Mouse (Mus musculus) A20 (cell line): ENCODE results near the gene Sdr39u1.

ENCODE experiments used
- DNase-seq: peaks from one replicate; pipeline ENCODE4 v3.0.0-alpha.2; 2011; ENCODE audit warnings: low read depth, low spot score

The Sdr39u1 gene

DNA sequence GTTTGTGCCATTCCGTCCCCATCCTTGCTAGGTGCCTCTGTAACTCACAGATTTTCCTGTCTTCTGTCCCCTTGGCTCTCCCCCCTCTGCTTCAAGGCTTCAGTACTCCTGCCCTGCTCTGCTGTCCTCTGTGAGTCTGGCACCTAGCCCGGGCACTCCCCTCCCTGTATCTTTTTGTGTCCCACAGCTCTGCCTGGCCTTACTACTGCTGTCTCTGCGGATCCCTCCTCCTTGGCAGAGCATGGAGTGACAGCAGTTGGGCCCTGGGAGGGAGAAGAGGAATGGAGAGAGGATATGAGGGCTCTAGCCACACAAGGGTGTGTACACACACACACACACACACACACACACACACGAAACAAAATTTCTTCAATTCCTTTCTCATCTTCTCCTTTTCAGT is 15.9 kb downstream of the Sdr39u1 start, which contains the start of gene Cbln3:
Cbln3 (minus strand) TSS at position 227 of the 400 bp plus-strand sequence.
- DNase-seq: no peak

DNA sequence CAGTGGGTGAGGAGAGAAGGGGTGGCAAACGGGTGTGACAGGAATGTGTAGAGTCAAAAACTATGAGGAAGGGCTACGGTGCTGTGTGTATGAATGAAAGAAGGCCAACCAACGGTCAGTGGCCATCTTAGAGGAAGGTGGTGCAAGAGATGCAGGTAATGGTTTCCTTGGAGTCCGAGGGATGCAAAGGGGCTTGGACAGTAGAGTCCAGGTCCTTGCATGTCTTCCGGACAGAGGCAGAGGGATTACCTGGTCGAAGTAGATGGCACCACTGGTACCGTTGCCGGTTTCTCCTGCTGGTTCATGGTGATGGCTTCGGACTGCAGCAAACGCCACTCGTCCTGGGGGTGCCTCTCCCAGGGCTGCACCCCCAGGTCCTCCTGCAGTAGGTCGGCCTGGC is 16.4 kb downstream of the Sdr39u1 start:
- DNase-seq: no peak

DNA sequence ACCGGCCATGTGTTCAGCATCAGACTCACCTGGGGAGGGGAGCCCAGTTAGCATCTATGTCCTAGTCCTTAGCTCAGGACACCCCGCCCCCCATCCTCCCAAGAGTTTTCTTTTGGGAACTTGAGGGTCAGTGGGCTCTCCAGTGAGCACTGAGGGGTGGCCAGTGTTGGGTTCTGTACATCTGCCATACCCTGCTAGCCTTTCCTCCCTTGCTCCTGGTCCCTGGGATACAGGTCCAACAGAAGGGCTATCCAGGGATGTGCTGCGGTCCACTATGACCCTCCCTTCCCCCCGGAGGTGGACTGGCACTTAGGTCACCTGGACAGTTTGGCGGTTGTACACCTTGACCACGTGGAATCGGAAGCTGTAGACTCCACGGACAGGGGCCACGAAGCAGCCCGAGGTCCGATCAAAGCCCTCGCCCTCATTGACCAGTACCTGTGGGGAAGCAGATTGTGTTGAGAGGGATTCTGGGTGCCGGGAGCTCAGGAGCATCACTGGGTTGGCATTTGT is 16.9 kb downstream of the Sdr39u1 start:
- DNase-seq: no peak

DNA sequence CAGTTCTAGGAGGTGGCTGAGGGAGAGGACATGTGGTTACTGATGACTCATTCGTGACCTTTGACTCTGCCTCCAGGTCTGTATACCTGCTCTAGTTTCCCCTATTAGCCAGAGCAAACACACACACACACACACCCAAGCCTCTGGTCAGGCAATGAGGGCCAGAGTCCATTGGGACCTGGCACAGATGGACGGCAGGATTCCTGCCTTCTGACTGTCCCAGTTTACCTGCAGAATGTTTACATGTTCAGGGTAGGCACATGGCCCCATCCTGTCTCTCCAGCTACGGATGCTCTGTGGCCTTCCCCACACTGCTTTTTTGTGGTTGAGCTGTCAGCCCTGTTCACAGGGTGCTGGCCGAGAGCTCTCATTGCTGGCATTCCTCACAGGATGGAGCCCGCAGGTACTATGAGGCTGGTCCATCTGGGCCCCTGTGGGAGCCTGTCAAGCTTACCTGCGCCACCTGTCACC is 17.9 kb downstream of the Sdr39u1 start:
- no peak for DNase-seq

DNA sequence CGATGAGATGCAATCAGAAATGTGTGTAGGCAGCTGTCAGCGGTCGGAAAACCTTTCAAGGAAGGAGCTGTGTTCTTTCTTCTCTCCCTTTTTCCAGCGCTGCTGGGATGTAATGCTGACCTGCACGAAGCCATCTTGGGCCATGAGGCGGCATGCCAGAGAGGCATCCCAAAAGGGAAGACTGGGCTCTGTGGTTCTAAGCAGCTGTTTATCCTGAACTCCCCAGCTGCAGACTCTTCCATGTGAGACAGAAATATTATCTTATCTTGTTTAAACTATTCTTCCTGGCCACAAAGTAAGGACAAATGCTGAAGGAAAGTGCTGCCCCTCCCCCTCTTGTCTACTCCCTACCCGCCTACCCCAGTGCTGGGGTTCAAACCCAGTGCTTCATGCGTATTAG is 19.1 kb downstream of the Sdr39u1 start:
- DNase-seq: no peak

DNA sequence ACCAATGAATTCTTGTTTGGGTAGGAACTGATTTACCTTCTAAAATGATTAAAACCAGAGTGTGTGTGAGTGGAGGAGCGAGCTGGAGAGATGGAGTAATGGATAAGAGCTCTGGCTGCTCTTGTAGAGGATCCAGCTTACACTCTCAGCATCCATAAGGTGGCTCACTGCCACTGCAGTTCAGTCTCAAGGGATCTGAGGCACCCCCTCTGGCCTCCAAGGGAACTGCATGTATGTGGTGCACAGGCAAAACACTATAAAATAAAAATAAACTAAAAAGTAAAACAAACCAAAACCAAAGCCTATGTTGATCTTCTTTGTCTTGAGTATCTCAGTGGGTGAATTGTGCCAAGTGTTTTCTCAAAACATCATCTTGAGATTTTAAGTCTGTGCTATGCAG is 20.5 kb downstream of the Sdr39u1 start:
- peak; percentile 81 for DNase-seq

DNA sequence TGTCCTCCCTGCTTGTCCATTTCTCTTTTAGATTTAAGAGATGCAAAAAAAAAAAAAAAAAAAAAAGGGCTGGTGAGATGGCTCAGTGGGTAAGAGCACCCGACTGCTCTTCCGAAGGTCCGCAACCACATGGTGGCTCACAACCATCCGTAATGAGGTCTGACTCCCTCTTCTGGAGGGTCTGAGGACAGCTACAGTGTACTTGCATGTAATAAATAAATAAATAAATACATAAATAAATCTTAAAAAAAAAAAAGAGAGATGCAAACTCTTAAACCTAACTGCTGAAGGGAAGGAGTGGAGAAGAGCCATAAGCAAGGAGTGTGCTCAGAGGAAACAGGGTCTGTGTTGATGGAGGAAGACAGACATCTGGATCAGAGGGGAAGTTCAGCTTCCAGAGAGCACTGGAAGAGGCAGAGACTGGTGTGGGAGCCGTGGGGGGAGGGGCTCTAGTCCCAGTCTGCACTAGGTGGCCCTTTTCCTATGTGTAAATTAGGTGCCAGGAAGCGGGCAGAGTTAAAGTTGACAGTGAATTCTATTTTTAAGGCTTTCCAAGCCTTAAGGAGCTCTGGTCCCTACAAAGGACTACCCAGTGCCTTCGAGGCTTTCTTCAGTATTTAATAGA is 21.7 kb downstream of the Sdr39u1 start:
- DNase-seq: no peak

DNA sequence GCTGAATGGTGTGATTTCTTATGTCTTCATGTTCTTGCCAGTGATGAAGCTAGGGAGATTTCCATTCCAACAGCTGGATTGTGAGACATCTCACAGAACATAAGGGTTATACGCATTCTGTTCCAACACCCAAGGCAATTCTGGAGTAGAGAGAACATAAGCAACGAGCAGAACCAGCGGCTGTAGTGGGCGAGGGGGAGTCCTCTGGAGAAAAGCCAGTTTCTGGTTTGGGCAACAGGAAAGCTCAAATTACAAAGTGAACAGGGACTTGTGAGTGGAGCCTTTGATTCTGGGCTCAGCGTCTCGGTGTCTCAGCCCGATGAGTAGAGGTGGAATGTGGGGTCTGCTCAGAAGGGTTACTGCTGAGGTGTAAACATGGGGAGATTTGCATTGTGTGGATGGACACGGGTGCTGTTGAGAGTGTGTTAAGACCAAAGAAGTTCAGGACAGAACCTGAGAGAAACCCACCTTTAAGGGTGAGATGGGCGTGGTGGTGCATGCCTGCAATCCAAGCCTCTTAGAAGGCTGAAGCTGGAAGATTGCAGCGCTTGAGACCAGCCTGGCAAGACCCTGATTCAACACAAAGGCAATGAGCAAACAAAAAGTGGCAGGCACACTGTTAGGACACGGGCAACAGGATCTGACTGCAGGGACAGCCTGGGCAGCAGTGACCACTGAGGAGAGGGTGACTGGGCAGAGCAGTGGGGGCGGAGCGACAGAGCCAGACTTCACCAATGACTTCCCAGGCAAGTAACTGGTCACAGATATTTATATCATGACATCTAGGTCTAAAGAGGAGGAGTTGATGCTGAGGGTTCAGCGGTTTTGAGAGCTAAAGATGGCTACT is 22.4 kb downstream of the Sdr39u1 start:
- no peak for DNase-seq

DNA sequence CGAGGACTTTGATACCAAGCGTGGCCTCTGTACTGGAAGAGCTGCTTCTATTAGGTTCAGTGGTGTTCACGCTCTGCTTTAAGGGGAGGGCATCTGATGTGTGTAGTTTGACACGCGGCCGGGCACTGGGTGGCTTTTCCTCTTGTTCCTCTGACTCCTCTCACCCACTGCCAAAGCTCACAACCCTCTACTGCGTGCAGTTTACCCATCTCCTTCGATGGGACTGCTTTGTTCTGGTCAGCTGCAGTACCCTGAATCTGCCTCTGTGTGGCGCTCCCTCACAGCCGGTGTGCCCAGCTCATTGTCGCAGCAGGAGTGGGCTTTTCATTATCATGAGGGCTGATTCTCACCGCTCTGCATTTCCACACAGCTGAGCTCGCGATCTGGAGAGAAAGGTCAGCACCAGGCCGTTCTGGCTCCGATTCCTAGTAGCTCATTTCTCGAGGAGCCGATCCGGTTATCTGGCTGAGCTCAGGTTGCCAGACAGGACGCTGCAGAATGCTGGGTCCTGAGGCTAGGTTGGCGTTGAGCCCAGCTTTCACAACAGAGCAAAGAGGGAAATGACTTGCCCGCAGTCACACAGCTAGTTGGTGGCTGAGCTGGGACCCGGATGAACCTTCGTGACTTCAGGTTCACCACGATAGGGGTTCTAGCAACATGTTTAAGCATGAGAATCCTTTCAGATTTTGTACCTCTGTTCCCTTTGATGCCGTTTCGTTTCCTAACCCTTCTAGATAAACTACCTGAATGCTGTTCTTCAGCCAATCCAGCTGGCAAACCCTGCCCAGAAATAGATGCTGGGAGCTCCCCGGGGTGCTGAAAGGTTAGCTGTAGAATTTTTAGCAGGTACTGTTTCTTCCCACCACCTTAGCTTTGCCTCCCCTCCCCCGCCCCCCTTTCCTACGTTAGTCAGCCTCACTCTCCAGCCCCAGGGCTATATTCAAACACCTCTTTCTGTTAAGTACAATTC is 26.1 kb downstream of the Sdr39u1 start:
- peak; percentile 87 for DNase-seq

DNA sequence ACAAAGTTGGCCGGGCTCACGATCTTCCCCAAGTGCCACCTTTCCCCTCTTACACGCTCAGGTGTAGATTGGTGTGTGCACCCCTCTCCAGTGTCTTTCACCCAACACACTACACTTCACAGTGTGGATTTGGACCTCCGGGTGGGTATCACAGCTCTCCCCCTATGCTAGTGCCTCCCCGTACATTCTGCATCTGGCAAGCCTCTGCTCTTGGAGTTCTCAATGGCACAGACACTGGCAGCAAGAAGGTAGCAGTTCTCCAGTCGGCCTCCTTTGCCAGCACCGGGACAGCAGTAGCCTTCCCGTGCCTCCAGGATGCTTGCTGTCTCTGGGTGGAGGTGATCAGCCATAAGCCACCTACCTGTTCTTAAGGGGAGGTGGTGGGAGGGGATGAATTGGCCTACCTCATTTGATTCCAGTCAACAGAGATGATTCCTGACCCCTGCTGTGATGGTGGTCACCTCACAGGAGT is 26.8 kb downstream of the Sdr39u1 start:
- DNase-seq: no peak

DNA sequence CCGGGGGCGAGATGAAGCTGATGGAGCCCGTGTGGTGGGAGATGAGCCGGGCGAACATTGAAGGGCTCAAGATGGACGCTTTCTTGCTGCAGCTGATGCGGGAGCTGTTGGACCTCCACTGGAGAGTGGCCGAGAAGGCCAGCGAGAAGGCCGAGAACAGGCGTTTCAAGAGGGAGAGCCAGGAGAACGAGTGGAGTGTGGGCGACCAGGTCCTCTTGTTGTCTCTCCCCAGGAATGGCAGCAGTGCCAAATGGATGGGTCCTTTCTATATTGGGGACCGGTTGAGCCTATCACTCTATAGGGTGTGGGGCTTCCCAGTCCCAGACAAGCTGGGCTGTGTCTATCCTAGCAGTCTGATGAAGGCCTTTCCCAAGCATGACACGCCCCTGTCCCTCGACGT is 27.5 kb downstream of the Sdr39u1 start:
- DNase-seq: no peak

DNA sequence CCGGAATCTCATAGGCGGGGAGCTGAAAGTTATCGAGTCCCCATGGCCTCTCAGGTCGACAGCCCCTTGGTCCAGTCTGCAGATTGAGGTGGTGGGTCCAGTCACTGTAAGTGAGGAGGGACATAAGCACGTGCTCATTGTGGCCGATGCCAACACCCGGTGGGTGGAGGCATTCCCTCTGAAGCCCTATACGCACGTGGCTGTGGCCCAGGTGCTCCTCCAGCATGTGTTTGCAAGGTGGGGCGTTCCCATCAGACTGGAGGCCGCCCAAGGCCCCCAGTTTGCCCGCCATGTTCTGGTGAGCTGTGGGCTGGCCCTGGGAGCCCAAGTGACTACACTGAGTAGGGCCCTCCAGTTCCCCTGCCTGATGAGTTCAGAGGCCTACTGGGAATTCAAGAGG is 28.1 kb downstream of the Sdr39u1 start:
- no peak for DNase-seq

DNA sequence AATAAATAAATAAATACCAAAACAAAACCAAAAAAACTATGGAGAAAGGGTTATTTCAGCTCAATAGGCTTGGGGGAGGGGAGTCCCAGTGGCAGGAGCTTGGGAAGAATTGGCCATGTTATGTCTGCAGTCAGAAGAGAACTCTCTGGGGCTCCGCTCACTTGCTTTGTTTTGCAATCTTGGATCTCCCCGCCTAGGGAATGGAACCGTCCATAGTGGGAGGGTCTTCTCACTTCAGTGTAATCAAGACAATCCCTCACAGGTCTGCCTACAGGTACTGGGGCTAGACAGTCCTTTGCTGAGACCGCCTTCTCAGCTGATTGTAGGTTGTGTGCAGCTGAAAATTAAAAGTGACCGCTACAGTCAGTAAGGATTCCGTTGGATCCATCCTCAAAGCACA is 30.6 kb downstream of the Sdr39u1 start:
- DNase-seq: no peak

DNA sequence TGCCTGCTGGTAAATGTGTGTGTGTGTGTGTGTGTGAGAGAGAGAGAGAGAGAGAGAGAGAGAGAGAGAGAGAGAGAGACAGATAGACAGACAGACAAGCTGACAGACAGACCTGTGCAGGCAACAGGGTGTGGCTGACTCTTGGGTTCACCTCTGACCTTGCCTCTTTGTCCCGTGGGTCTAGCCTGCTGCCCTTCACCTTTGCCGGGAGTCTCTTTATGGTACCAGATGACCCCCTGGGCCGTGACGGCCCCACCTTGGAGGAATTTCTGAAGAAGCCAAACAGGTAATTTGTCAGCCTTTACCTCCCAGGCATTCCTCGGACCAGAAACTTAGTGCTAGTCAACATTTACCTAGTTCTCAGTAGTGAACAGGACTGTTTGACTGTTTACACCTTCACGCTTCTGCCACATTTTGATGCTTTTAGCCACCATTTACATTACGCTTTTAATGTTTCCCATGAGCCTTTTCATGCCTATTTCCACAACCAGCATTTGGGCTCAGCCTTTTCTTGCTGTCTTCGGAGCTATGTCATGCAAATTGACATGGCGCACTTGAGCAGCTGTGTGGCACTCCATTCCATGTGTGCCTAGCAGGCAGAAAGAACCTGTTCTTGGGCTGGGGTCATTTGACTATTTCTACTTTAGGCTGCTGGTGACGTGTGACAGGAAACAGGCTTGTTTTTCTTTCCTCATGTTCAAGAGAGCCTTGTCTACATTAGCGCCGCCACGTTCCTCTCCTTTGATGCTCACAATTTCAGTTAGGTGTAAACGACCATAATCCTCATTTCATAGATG is 31.7 kb downstream of the Sdr39u1 start:
- peak; percentile 48 for DNase-seq

DNA sequence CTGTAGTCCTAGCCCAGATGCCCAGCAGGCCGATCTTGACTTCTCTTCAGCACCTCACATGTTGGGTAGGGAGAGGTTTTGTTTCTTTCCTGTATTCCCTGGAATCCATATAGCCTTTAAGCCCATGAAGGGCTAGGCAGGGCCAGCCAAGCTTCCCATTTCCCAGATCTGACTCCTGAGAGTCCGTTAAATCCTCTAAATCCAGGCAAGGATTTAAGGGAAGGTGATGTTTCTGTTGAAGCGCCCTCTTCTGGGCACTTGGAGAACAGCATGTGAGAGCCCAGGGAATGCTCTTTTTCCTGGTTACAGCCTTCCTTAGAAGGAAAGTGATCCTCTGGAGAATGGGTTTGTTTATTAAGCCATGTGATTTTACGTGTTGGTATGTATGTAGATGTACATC is 33.1 kb downstream of the Sdr39u1 start:
- DNase-seq: peak; percentile 42

DNA sequence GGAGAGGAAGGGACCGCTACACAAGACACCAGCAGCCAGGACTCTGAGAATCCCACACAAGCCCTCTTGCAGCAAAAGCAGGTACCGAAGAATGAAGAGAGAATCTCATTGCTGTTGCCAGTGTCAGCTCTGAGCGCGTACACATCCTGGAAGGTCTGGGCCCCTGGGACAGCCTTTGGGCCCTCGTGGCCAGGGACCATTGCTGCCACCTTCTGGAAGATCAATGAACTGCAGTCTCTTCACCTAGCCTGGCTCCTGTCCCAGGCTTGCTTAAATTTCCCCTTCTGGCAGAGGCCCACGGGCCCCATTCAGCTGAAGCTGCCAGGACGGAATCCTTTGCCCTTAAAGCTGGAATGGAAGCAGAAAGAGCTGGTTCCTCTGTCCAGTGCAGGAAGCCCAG is 36.3 kb downstream of the Sdr39u1 start:
- peak; percentile 77 for DNase-seq

DNA sequence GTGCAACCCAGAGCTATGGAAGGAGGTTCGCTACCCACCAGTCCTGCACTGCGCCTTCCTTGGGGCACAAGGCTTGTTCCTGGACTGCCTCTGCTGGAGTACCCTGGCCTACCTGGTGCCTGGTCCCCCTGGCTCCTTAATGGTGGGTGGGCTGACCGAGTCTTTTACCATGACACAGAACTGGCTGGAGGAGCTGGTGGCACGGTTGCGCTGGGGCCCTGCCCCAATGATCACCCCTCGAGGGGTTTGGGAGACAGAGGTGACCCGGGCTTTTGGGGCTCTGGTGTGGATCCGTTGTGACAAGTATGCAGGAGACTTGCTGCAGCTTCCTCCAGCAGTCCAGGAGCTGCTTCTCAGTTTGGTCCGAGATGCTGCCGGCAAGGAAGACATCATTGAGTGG is 37.1 kb downstream of the Sdr39u1 start:
- DNase-seq: no peak

DNA sequence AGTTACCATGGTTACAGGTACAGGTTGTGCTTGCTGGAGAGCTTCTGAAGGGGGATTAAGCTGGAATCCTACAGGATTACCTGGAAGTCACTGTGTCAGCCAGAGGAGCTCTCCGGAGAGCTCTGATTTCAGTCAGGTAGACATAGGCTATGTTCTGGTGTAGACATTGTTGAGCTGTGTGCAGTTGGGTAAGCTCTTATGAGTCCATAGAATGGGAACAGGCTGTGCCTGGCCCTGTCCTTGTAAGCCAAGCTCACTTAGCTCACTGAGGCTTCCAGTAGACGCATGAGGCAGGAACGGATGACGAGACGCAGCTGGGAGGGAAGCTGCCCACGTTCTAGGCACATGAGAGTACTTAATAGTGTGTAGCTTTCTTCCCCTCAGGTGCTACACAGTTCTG is 37.9 kb downstream of the Sdr39u1 start:
- DNase-seq: no peak

DNA sequence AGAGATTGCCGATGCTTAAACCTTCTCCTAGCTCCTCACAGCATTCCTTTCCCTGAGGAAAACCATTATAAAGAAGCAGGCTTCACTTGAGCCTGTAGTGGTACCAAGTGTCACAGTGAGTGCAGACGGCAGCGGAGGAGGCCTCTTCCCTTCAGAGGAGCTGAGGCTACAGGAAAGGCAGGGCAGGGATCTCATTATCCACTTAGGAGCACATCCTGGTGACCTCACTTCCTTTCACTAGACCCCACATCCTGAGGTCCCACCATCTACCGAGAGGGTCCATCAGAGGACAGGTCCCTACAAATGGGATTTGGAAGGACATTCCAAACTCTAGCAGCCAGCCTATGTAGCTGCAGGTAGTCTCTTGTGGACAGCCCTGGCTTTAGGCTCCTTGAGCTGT is 42.5 kb downstream of the Sdr39u1 start:
- DNase-seq: no peak

DNA sequence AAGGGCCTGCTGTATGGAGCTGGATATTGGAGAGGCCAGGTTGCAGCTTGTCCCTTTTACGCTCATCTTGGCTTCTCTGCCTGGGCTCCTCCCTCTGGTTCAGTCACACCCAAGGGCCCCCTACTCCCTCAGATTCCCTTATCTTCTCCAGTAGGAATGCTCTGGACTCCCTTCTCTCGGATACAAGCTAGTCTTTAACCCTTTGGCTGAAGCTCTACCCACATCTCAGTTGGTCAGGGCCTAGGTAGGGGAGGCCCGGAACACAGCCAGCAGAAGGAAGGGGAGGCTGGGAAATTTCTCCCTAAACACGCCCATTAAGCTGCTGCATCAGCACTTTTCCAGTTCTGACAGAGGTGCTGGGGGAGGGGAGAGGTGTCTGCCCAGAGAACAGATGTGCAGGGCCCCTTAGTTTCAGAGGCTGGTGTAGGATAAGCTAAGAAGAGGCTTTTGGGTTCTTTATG is 45.0 kb downstream of the Sdr39u1 start:
- DNase-seq: no peak
